Mouse (Mus musculus): ENCODE measurements around the gene Lkaaear1. TPM values are rescaled to one million over a fixed set of nuclear protein-coding genes. Genes with fewer than 3 reads are reported as not detected.

Gene Lkaaear1
- total RNA-seq (2023) = not detected

GRCm38 (mm10) chr2:181698241-181698640 lies at the start of gene Lkaaear1:
Lkaaear1 (minus strand) TSS chr2:181698442.

GRCm38 (mm10) chr2:181714903-181715326 lies 16.7 kb upstream of the Lkaaear1 start, which contains the start of gene Oprl1:
Oprl1 (plus strand) TSS chr2:181715016.

DNA sequence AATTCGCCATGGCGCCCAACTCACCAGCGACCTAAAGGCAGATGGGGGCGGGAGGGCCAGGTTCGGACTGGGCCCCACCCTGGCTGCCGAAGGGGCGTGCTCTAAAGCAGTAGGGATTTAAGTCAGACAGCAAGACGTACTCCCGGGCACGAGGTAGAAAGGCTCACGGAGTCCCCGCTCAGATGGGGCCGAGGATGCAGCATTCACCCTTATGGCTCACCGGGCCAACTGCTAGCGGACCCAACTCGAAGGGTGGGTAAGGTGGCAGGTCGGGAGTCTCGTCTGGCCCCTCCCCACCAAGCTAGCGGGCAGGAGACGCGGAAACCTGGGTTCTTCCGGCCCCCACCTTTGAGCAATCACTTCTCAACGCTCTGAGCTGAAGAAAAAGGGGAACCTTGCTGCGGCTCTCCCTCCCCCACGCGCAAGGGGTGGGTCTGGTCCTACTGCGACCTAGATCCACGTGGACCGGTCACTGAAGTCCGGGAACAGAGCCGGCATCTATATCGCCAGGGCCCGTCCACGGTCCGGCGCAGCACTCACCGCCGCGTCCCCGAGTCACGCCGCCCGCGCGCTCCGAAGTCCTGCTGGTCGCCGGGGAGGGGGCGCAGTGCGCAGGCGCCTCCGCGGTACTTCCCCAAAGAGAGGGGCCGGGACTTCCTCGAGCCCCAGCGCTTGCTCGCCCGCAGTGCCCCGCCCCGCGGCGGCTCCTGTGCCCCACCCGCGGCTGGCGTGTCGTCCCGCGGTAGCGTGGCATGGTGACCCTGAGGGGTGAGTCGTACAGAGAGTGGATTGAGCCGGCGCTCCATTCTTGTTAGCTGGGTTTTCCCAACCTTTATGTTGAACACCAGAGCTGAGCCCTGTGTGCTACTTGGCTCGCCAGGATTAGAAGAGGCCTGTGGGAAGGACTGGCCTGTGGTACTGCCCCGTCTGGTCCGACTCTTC lies 4.6 kb downstream of the Lkaaear1 start, which contains the start of gene Rgs19:
Gene Rgs19 (minus strand): TSS at position 639 of the 942 bp plus-strand sequence.

GRCm38 (mm10) chr2:181679951-181680715 lies 18.1 kb downstream of the Lkaaear1 start, which contains the start of gene Tcea2:
Tcea2 (plus strand) TSS chr2:181680310.

GRCm38 (mm10) chr2:181671326-181671725 lies 26.9 kb downstream of the Lkaaear1 start, which contains the start of gene Sox18:
Sox18 (minus strand) TSS chr2:181671640.

DNA sequence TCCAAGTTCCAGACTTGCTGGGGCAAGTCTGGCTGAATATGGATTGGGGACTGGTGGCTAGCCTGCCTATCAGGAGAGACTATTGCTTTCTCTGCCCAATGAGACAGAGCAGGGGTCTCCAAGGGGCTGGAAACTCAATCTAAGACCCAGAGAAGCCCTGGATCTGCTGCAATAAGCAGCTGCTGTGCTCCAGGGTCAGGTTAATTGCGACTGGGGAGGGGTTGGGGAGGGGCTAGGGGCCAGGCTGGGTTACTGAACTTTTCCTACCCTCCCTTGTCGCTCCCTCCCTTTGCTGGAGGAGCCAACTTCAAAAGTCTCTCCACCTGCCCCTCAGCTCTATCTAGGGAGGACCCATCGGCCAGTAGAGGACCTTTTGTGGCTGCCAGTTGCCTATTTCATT lies 41.5 kb downstream of the Lkaaear1 start, which contains the start of gene Gm29797:
Gene Gm29797 (plus strand): TSS at position 301 of the 400 bp plus-strand sequence.

Other genes starting within 250 kb of the Lkaaear1 start
- 0.24 TPM for gene Zbtb46, start 239.0 kb downstream of the Lkaaear1 start, total RNA-seq (2023)
- gene Abhd16b, start 205.2 kb downstream of the Lkaaear1 start, total RNA-seq (2023) = not detected
- 59.8 TPM for gene Tpd52l2, start 201.3 kb downstream of the Lkaaear1 start, total RNA-seq (2023)
- 112 TPM for gene Dnajc5, start 178.0 kb downstream of the Lkaaear1 start, total RNA-seq (2023)
- gene Uckl1, start 113.5 kb downstream of the Lkaaear1 start, total RNA-seq (2023) = 126 TPM
- 63.4 TPM for gene Prpf6, start 106.6 kb downstream of the Lkaaear1 start, total RNA-seq (2023)
- gene Zfp512b, start 105.6 kb downstream of the Lkaaear1 start, total RNA-seq (2023) = 58.7 TPM
- 8.1 TPM for gene Samd10, start 99.2 kb downstream of the Lkaaear1 start, total RNA-seq (2023)
- gene Gm29797, start 41.4 kb downstream of the Lkaaear1 start, total RNA-seq (2023) = not detected
- gene Sox18, start 26.8 kb downstream of the Lkaaear1 start, total RNA-seq (2023) = not detected
- gene Tcea2, start 18.1 kb downstream of the Lkaaear1 start, total RNA-seq (2023) = 19.2 TPM
- 102 TPM for gene Rgs19, start 4.5 kb downstream of the Lkaaear1 start, total RNA-seq (2023)
- not detected for gene Oprl1, start 16.6 kb upstream of the Lkaaear1 start, total RNA-seq (2023)
- gene Myt1, start 64.9 kb upstream of the Lkaaear1 start, total RNA-seq (2023) = not detected
- 59.2 TPM for gene Pcmtd2, start 139.4 kb upstream of the Lkaaear1 start, total RNA-seq (2023)
- 11.8 TPM for gene Polr3k, start 165.9 kb upstream of the Lkaaear1 start, total RNA-seq (2023)

All from CD8-positive naive resting alpha-beta T cell, adult 57 days (primary cell).